Mouse (Mus musculus) heart, embryonic 16.5 days (tissue): ENCODE data around the gene Slc4a11. TPM values are rescaled to one million over a fixed set of nuclear protein-coding genes. Genes with fewer than 3 reads are reported as not detected.
A peak's percentile ranks its signal among the peaks of the same experiment; 100 is the strongest.

Experiments used
- ATAC-seq: fragments of 200-750 bp; cut with Nextera tagmentation; replicated peaks from 2 replicates; pipeline ENCODE4 v1.8.0; 2017; ENCODE audit warnings: moderate number of reproducible peaks; ENCODE audit not compliant: insufficient read depth, low FRiP score; ENCODE audit errors: extremely low read depth
- H3K27ac ChIP-seq: fragments of 300-500 bp; sonication (generic); 2 replicates; pipeline ENCODE4 v1.5.1; 2014; ENCODE audit warnings: mild to moderate bottlenecking, low read length, control low read depth, moderate library complexity
- H3K27me3 ChIP-seq: fragments of 300-500 bp; sonication (generic); 2 replicates; pipeline ENCODE4 v1.6.1; 2014; ENCODE audit warnings: low read length, mixed read lengths; ENCODE audit not compliant: control insufficient read depth, insufficient read depth
- H3K36me3 ChIP-seq: fragments of 300-500 bp; sonication (generic); 2 replicates; pipeline ENCODE4 v1.6.1; 2014; ENCODE audit not compliant: control insufficient read depth, insufficient read depth
- H3K4me1 ChIP-seq: fragments of 300-500 bp; sonication (generic); 2 replicates; pipeline ENCODE4 v1.6.1; 2014; ENCODE audit warnings: low read length, mixed read lengths; ENCODE audit not compliant: control insufficient read depth, insufficient read depth
- H3K4me2 ChIP-seq: fragments of 300-500 bp; sonication (generic); 2 replicates; pipeline ENCODE4 v1.6.1; 2014; ENCODE audit warnings: low read depth, mild to moderate bottlenecking, control low read depth, low read length
- H3K4me3 ChIP-seq: fragments of 300-500 bp; sonication (generic); 2 replicates; pipeline ENCODE4 v1.5.1; 2014; ENCODE audit warnings: mild to moderate bottlenecking, control low read depth, low read length
- H3K9ac ChIP-seq: fragments of 300-500 bp; sonication (generic); 2 replicates; pipeline ENCODE4 v1.6.1; 2014; ENCODE audit warnings: low read length, control low read depth
- H3K9me3 ChIP-seq: fragments of 300-500 bp; sonication (generic); replicated peaks from 2 replicates; pipeline ENCODE4 v1.6.1; 2016; ENCODE audit warnings: low read length; ENCODE audit not compliant: control insufficient read depth
- WGBS: fragments of 180-500 bp; shearing (Covaris S2); extraction: QIAGEN DNeasy Blood & Tissue Kit; methylation state at CpG from one replicate; pipeline ENCODE4 v1.1.7; 2014; 5-methylcytosine and 5-hydroxymethylcytosine counted together
- polyA plus RNA-seq: library from polyadenylated mRNA; unstranded; fragments of >200 nt; fragmentation: Nextera tagmentation; extraction: Ambion mirVana; gene quantifications from 2 replicates; pipeline ENCODE4 v1.2.1, GENCODE M21; 2015

The Slc4a11 gene
- 0.16 and 0.34 TPM in 2 replicates for polyA plus RNA-seq

- Histone ChIP-seq H3K27me3 (peaks cover 43% of the 10 kb centered on the region), H3K9ac (peak within 1 kb of the TSS; percentile 69), H3K4me2 (peak within 1 kb of the TSS; percentile 99), H3K4me3 (peak within 1 kb of the TSS; percentile 61), H3K36me3 (no peaks in the 10 kb centered on the region), H3K9me3 (no peaks in the 10 kb centered on the region), H3K27ac (no peak within 1 kb of the TSS), H3K4me1 (peaks cover 9% of the 10 kb centered on the region; the same call in 1 of the 2 replicates)
- WGBS, result under 1% methylated on average over 65 of the region's 65 CpGs
- peak; percentile 76 for ATAC-seq
These were observed at the start of gene Slc4a11 for GRCm38 (mm10) chr2:130697153-130697810. Slc4a11 (minus strand) TSS chr2:130697519.

DNA sequence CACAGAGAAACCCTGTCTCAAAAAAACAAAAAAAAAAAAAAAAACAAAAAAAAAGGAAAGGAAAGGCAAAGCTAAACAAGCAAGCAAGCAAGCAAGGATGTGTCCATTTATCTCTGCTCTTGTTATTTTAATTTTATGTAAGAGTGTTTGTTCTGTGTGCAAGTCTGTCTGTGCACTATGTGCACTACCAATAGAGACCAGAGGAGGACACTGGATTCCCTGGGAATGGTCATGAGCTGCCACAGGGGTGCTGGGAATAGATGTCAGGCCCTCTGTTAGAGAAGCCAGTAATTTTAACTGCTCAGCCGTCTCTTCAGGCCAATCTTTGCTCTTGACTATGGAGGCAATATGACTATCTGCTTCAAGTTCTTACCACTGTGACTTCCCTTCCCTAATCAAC, 46.3 kb upstream of the Slc4a11 start:
- Histone ChIP-seq H3K4me1 (no peaks in the 10 kb centered on the region), H3K4me3 (no peak overlapping the region), H3K4me2 (no peak overlapping the region), H3K9me3 (peaks cover 4% of the 10 kb centered on the region), H3K36me3 (peaks cover 92% of the 10 kb centered on the region), H3K27me3 (no peaks in the 10 kb centered on the region), H3K9ac (no peak overlapping the region), H3K27ac (no peak overlapping the region)
- WGBS, result 100% methylated on average over 1 of the region's 1 CpGs
- no peak for ATAC-seq

DNA sequence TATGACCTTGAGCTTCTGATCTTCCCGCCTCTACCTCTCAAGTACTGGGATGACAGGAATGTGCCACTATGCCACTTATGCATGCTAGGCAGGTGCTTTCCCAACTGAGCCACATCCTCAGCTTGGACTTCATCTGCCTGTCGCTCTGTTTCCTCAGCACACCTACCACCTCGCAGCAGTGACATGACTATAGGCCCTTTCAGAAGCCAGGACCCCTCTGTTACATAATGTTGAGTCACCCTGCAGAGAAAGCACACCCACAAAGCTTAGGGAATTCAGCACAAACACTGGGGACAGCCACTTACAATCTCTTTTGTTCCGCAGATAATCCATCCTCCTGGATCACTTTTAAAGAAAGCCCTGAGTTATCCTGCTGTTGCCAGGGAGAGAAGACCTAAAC, 42.8 kb upstream of the Slc4a11 start:
- no peak for ATAC-seq
- H3K4me2 ChIP-seq, result no peak overlapping the region
- H3K4me3 ChIP-seq, result no peak overlapping the region
- 60% methylated on average over 4 of the region's 4 CpGs for WGBS
- no peaks in the 10 kb centered on the region for H3K27me3 ChIP-seq
- H3K9ac ChIP-seq, result no peak overlapping the region
- H3K27ac ChIP-seq, result no peak overlapping the region
- H3K9me3 ChIP-seq, result peaks cover 4% of the 10 kb centered on the region; the same call in 1 of the 2 replicates
- H3K36me3 ChIP-seq, result peaks cover 79% of the 10 kb centered on the region
- no peaks in the 10 kb centered on the region for H3K4me1 ChIP-seq

GRCm38 (mm10) chr2:130738019-130738418, 40.7 kb upstream of the Slc4a11 start:
- WGBS, result 78% methylated on average over 6 of the region's 6 CpGs

DNA sequence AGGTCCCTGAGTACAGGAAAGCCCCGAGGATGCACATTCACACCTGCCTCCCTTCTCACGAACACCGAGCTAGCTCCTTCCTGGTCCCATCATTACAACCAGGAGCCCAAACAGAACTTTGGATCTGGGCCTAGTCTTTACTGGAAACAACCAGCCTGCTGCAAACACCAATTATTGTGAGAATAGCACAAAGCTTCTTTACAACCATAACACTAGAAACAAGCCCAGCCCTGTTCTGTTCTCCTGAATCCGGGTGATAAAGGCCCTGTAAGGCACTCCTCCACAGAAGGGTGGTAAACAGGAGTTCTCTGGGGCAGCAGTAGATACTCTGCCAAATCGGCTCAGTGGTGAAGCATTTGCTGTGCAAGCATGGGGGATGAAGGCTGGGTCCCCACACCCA, 38.0 kb upstream of the Slc4a11 start:
- Histone ChIP-seq H3K9ac (no peak overlapping the region), H3K27me3 (no peaks in the 10 kb centered on the region), H3K9me3 (no peaks in the 10 kb centered on the region), H3K4me3 (no peak overlapping the region), H3K4me2 (no peak overlapping the region), H3K27ac (no peak overlapping the region), H3K4me1 (no peaks in the 10 kb centered on the region), H3K36me3 (peaks cover 59% of the 10 kb centered on the region)
- WGBS, result 79% methylated on average over 5 of the region's 5 CpGs
- ATAC-seq, result no peak

More at GRCm38 (mm10) chr2:130738019-130738418, 40.7 kb upstream of the Slc4a11 start:
- Histone ChIP-seq H3K4me2 (no peak overlapping the region), H3K27me3 (no peaks in the 10 kb centered on the region), H3K9me3 (no peaks in the 10 kb centered on the region), H3K4me1 (no peaks in the 10 kb centered on the region), H3K4me3 (no peak overlapping the region), H3K9ac (no peak overlapping the region), H3K36me3 (peaks cover 64% of the 10 kb centered on the region), H3K27ac (no peak overlapping the region)
- ATAC-seq, result no peak

- Histone ChIP-seq H3K4me1 (no peaks in the 10 kb centered on the region), H3K4me3 (no peak overlapping the region), H3K9ac (no peak overlapping the region), H3K27me3 (no peaks in the 10 kb centered on the region), H3K27ac (no peak overlapping the region), H3K9me3 (no peaks in the 10 kb centered on the region), H3K4me2 (no peak overlapping the region), H3K36me3 (peaks cover 61% of the 10 kb centered on the region)
- WGBS, result 81% methylated on average over 3 of the region's 3 CpGs
- no peak for ATAC-seq
These were observed 36.1 kb upstream of the Slc4a11 start for GRCm38 (mm10) chr2:130733444-130733843.

DNA sequence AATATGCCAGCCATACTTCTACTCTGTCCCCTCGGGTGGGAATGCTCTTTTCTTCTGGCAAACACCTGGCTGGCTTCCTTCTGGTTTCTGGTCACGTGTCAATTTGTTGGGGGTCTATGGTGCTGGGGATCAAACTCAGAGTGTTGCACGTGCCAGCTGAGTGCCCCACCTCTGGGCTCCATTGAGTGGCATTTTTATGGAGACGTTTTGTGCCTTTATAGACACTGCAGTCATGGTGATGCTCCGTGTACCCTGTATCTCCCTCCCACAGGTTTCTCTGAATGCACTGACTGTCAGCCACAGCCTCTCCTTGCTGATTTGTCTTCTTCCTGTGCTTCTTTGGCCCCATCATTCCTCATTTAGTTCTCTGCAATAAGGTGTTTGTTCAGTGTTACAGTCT, 34.5 kb upstream of the Slc4a11 start:
- H3K4me2 ChIP-seq, result no peak overlapping the region
- H3K4me1 ChIP-seq, result no peaks in the 10 kb centered on the region
- 70% methylated on average over 5 of the region's 5 CpGs for WGBS
- ATAC-seq, result no peak
- H3K27me3 ChIP-seq, result no peaks in the 10 kb centered on the region
- no peak overlapping the region for H3K4me3 ChIP-seq
- 0 out of 2 replicates have a peak, but pooled peaks cover 3% of the 10 kb centered on the region for H3K9me3 ChIP-seq
- no peak overlapping the region for H3K27ac ChIP-seq
- H3K9ac ChIP-seq, result no peak overlapping the region
- H3K36me3 ChIP-seq, result peaks cover 65% of the 10 kb centered on the region

DNA sequence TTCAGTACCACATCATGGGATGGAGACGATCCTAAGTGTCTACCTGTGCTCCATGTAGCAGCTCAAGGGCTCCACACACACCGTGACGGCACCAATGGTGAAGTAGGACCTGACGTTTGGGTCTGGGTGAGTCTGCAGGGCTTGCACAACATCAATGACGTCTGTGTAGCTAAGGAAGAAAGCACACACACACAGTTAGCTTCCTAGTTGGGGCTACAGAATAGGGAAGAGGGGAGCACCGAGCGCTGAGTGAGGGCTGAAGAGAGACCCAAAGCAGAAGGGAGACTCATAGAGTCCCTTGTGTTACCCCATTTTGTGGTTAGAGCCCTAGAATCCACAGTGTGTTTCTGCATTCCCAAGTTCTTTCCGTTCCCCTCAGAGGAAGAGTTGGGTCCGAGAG, 33.4 kb upstream of the Slc4a11 start:
- Histone ChIP-seq H3K4me1 (no peaks in the 10 kb centered on the region), H3K4me3 (no peak overlapping the region), H3K9me3 (0 out of 2 replicates have a peak, but pooled peaks cover 3% of the 10 kb centered on the region), H3K36me3 (peaks cover 68% of the 10 kb centered on the region), H3K27ac (no peak overlapping the region), H3K27me3 (no peaks in the 10 kb centered on the region), H3K4me2 (no peak overlapping the region), H3K9ac (no peak overlapping the region)
- ATAC-seq, result no peak
- 84% methylated on average over 9 of the region's 9 CpGs for WGBS

DNA sequence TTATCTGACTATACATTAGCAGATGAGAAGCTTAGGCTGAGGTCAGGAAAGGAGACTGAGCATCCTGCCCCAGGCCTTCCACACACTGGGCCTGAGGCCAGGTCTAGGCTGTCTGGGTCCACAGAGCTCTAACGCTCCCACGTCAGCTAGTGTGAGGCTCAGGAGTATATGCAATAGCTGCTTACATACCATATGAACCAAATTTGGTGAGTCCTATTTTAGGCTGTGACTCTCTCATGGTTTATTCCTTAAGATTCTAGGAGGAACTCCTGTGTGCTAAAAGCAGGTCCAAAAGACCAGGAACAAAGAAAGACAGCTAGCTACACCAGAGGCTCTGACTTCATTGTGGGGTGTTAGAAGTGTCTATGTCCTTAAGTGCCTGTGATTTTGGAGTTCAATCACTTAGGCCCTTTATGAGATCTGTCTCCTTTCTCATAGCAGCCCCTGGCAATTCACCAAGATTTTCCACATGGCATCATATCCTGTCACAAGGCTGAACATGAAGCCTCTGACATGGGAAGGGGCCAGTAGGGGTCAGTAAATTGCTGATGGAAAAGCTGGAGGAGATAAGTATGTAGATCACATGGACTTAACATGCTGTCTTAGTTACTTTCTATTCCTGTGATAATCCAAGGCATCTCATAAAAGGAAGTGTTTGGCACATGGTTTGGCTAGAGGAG, 31.7 kb upstream of the Slc4a11 start:
- 73% methylated on average over 2 of the region's 2 CpGs for WGBS
- no peak overlapping the region for H3K4me2 ChIP-seq

More for the DNA sequence above, 31.7 kb upstream of the Slc4a11 start:
- H3K4me1 ChIP-seq, result no peaks in the 10 kb centered on the region
- H3K9ac ChIP-seq, result no peak overlapping the region
- H3K9me3 ChIP-seq, result 0 out of 2 replicates have a peak, but pooled peaks cover 3% of the 10 kb centered on the region
- peaks cover 70% of the 10 kb centered on the region for H3K36me3 ChIP-seq
- no peaks in the 10 kb centered on the region for H3K27me3 ChIP-seq
- H3K4me3 ChIP-seq, result no peak overlapping the region
- H3K27ac ChIP-seq, result no peak overlapping the region
- no peak for ATAC-seq
